Mouse (Mus musculus): ENCODE results near the gene Net1. TPM values are rescaled to one million over a fixed set of nuclear protein-coding genes. Genes with fewer than 3 reads are reported as not detected.
A peak's percentile ranks its signal among the peaks of the same experiment; 100 is the strongest.
"Not testable (repeated sequence)": the region's sequence is repeated elsewhere in the genome, so short reads cannot be mapped to it uniquely, and the experiment has no call there.

Net1 gene
- polyA plus RNA-seq, 1 experiment: 71.6 TPM

- no peak overlapping the region for H3K27ac ChIP-seq (ENCODE audit: insufficient read depth, low read length)
- H3K4me1 ChIP-seq (ENCODE audit: control insufficient read depth, insufficient read depth, low read length): peaks cover 1% of the 10 kb centered on the region
- H3K9me3 ChIP-seq (replicated peaks; ENCODE audit: control insufficient read depth, insufficient read depth, low read length, poor library complexity, severe bottlenecking): no peaks in the 10 kb centered on the region
- H3K4me3 ChIP-seq (ENCODE audit: low read depth, low read length): no peak overlapping the region
- no peak overlapping the region for H3K9ac ChIP-seq (ENCODE audit: low read depth, poor library complexity, severe bottlenecking)
- no peaks in the 10 kb centered on the region for H3K27me3 ChIP-seq (ENCODE audit: control insufficient read depth, insufficient read depth, low read length, poor library complexity, severe bottlenecking)
- no peak for TF ChIP-seq EP300 (IDR thresholded peaks at IDR 0.05; ENCODE audit: insufficient read depth, low read depth, low read length)
- no peak for TF ChIP-seq CTCF (IDR thresholded peaks at IDR 0.05; ENCODE audit: low read depth, low read length)
- TF ChIP-seq POLR2A (IDR thresholded peaks at IDR 0.05; ENCODE audit: insufficient read depth, low read length): no peak
- no peaks in the 10 kb centered on the region for H3K36me3 ChIP-seq (ENCODE audit: control insufficient read depth, insufficient read depth, low read length, poor library complexity, severe bottlenecking)
Measured at GRCm38 (mm10) chr13:3908262-3908661, 9.8 kb downstream of the Net1 start.

- peaks cover 1% of the 10 kb centered on the region for H3K4me1 ChIP-seq (ENCODE audit: control insufficient read depth, insufficient read depth, low read length)
- H3K27me3 ChIP-seq (ENCODE audit: control insufficient read depth, insufficient read depth, low read length, poor library complexity, severe bottlenecking): no peaks in the 10 kb centered on the region
- no peak overlapping the region for H3K27ac ChIP-seq (ENCODE audit: insufficient read depth, low read length)
- H3K9ac ChIP-seq (ENCODE audit: low read depth, poor library complexity, severe bottlenecking): no peak overlapping the region
- no peaks in the 10 kb centered on the region; the same call in 1 of the 2 replicates for H3K36me3 ChIP-seq (ENCODE audit: control insufficient read depth, insufficient read depth, low read length, poor library complexity, severe bottlenecking)
- TF ChIP-seq CTCF (IDR thresholded peaks at IDR 0.05; ENCODE audit: low read depth, low read length) (no peak), EP300 (IDR thresholded peaks at IDR 0.05; ENCODE audit: insufficient read depth, low read depth, low read length) (no peak), POLR2A (IDR thresholded peaks at IDR 0.05; ENCODE audit: insufficient read depth, low read length) (no peak)
- no peaks in the 10 kb centered on the region for H3K9me3 ChIP-seq (replicated peaks; ENCODE audit: control insufficient read depth, insufficient read depth, low read length, poor library complexity, severe bottlenecking)
- H3K4me3 ChIP-seq (ENCODE audit: low read depth, low read length): no peak overlapping the region
Measured at GRCm38 (mm10) chr13:3907151-3907696, 10.8 kb downstream of the Net1 start.

- H3K27ac ChIP-seq (ENCODE audit: insufficient read depth, low read length): no peak overlapping the region
- H3K36me3 ChIP-seq (ENCODE audit: control insufficient read depth, insufficient read depth, low read length, poor library complexity, severe bottlenecking): no peaks in the 10 kb centered on the region; the same call in none of the 2 replicates
- no peaks in the 10 kb centered on the region for H3K9me3 ChIP-seq (replicated peaks; ENCODE audit: control insufficient read depth, insufficient read depth, low read length, poor library complexity, severe bottlenecking)
- no peak overlapping the region for H3K9ac ChIP-seq (ENCODE audit: low read depth, poor library complexity, severe bottlenecking)
- no peaks in the 10 kb centered on the region for H3K27me3 ChIP-seq (ENCODE audit: control insufficient read depth, insufficient read depth, low read length, poor library complexity, severe bottlenecking)
- TF ChIP-seq CTCF (IDR thresholded peaks at IDR 0.05; ENCODE audit: low read depth, low read length) (no peak), POLR2A (IDR thresholded peaks at IDR 0.05; ENCODE audit: insufficient read depth, low read length) (no peak)
- H3K4me3 ChIP-seq (ENCODE audit: low read depth, low read length): no peak overlapping the region
- H3K4me1 ChIP-seq (ENCODE audit: control insufficient read depth, insufficient read depth, low read length): no peaks in the 10 kb centered on the region
Measured at GRCm38 (mm10) chr13:3899301-3899700, 18.7 kb downstream of the Net1 start.

- H3K27ac ChIP-seq (ENCODE audit: insufficient read depth, low read length); H3K9ac ChIP-seq (ENCODE audit: low read depth, poor library complexity, severe bottlenecking); H3K27me3 ChIP-seq (ENCODE audit: control insufficient read depth, insufficient read depth, low read length, poor library complexity, severe bottlenecking); H3K9me3 ChIP-seq (replicated peaks; ENCODE audit: control insufficient read depth, insufficient read depth, low read length, poor library complexity, severe bottlenecking); H3K4me1 ChIP-seq (ENCODE audit: control insufficient read depth, insufficient read depth, low read length); H3K36me3 ChIP-seq (ENCODE audit: control insufficient read depth, insufficient read depth, low read length, poor library complexity, severe bottlenecking); H3K4me3 ChIP-seq (ENCODE audit: low read depth, low read length): not testable (repeated sequence)
Measured at GRCm38 (mm10) chr13:3898202-3898601, 19.8 kb downstream of the Net1 start.

GRCm38 (mm10) chr13:3896913-3897312 is 21.1 kb downstream of the Net1 start:
- TF ChIP-seq POLR2A (IDR thresholded peaks at IDR 0.05; ENCODE audit: insufficient read depth, low read length) (no peak), CTCF (IDR thresholded peaks at IDR 0.05; ENCODE audit: low read depth, low read length) (peak; percentile 41), EP300 (IDR thresholded peaks at IDR 0.05; ENCODE audit: insufficient read depth, low read depth, low read length) (no peak)
- no peak overlapping the region for H3K4me3 ChIP-seq (ENCODE audit: low read depth, low read length)
- no peaks in the 10 kb centered on the region; the same call in 1 of the 2 replicates for H3K36me3 ChIP-seq (ENCODE audit: control insufficient read depth, insufficient read depth, low read length, poor library complexity, severe bottlenecking)
- H3K9me3 ChIP-seq (replicated peaks; ENCODE audit: control insufficient read depth, insufficient read depth, low read length, poor library complexity, severe bottlenecking): no peaks in the 10 kb centered on the region
- no peak overlapping the region for H3K9ac ChIP-seq (ENCODE audit: low read depth, poor library complexity, severe bottlenecking)
- H3K4me1 ChIP-seq (ENCODE audit: control insufficient read depth, insufficient read depth, low read length): no peaks in the 10 kb centered on the region
- H3K27me3 ChIP-seq (ENCODE audit: control insufficient read depth, insufficient read depth, low read length, poor library complexity, severe bottlenecking): no peaks in the 10 kb centered on the region
- H3K27ac ChIP-seq (ENCODE audit: insufficient read depth, low read length): no peak overlapping the region

GRCm38 (mm10) chr13:3896032-3896431 is 22.0 kb downstream of the Net1 start:
- no peak overlapping the region for H3K27ac ChIP-seq (ENCODE audit: insufficient read depth, low read length)
- no peaks in the 10 kb centered on the region for H3K27me3 ChIP-seq (ENCODE audit: control insufficient read depth, insufficient read depth, low read length, poor library complexity, severe bottlenecking)
- H3K9ac ChIP-seq (ENCODE audit: low read depth, poor library complexity, severe bottlenecking): no peak overlapping the region
- TF ChIP-seq POLR2A (IDR thresholded peaks at IDR 0.05; ENCODE audit: insufficient read depth, low read length): no peak
- TF ChIP-seq EP300 (IDR thresholded peaks at IDR 0.05; ENCODE audit: insufficient read depth, low read depth, low read length): no peak
- no peak for TF ChIP-seq CTCF (IDR thresholded peaks at IDR 0.05; ENCODE audit: low read depth, low read length)
- no peaks in the 10 kb centered on the region for H3K9me3 ChIP-seq (replicated peaks; ENCODE audit: control insufficient read depth, insufficient read depth, low read length, poor library complexity, severe bottlenecking)
- no peaks in the 10 kb centered on the region; the same call in 1 of the 2 replicates for H3K36me3 ChIP-seq (ENCODE audit: control insufficient read depth, insufficient read depth, low read length, poor library complexity, severe bottlenecking)
- no peaks in the 10 kb centered on the region for H3K4me1 ChIP-seq (ENCODE audit: control insufficient read depth, insufficient read depth, low read length)
- H3K4me3 ChIP-seq (ENCODE audit: low read depth, low read length): no peak overlapping the region

All from ES-Bruce4 (cell line).